Mouse (Mus musculus): ENCODE results near the gene Ccrl2.
A peak's percentile ranks its signal among the peaks of the same experiment; 100 is the strongest.

Ccrl2 gene

GRCm38 (mm10) chr9:111056798-111057543 lies at the start of gene Ccrl2:
Gene Ccrl2 (minus strand): TSS chr9:111057519.
- DNase-seq (ENCODE audit: low spot score), result peak; percentile 73

GRCm38 (mm10) chr9:111103893-111104292 lies 46.6 kb upstream of the Ccrl2 start:
- no peak for DNase-seq (ENCODE audit: low spot score)

- DNase-seq (ENCODE audit: low spot score), result no peak
Measured at GRCm38 (mm10) chr9:111103293-111103692, 46.0 kb upstream of the Ccrl2 start.

GRCm38 (mm10) chr9:111100406-111100805 lies 43.1 kb upstream of the Ccrl2 start:
- DNase-seq (ENCODE audit: low spot score), result no peak

- DNase-seq (ENCODE audit: low spot score), result no peak
Measured at GRCm38 (mm10) chr9:111097543-111097942, 40.2 kb upstream of the Ccrl2 start.

GRCm38 (mm10) chr9:111096419-111097326 lies 39.4 kb upstream of the Ccrl2 start:
- DNase-seq (ENCODE audit: low spot score), result no peak

GRCm38 (mm10) chr9:111095710-111096109 lies 38.4 kb upstream of the Ccrl2 start:
- DNase-seq (ENCODE audit: low spot score), result no peak

- DNase-seq (ENCODE audit: low spot score), result no peak
Measured at GRCm38 (mm10) chr9:111094626-111095025, 37.3 kb upstream of the Ccrl2 start.

GRCm38 (mm10) chr9:111093094-111093493 lies 35.8 kb upstream of the Ccrl2 start:
- DNase-seq (ENCODE audit: low spot score), result no peak

- DNase-seq (ENCODE audit: low spot score), result no peak
Measured at GRCm38 (mm10) chr9:111092657-111093056, 35.3 kb upstream of the Ccrl2 start.

- no peak for DNase-seq (ENCODE audit: low spot score)
Measured at GRCm38 (mm10) chr9:111088886-111089285, 31.6 kb upstream of the Ccrl2 start.

- DNase-seq (ENCODE audit: low spot score), result no peak
Measured at GRCm38 (mm10) chr9:111087960-111088359, 30.6 kb upstream of the Ccrl2 start.

- DNase-seq (ENCODE audit: low spot score), result no peak
Measured at GRCm38 (mm10) chr9:111086995-111087606, 29.8 kb upstream of the Ccrl2 start.

GRCm38 (mm10) chr9:111086137-111086536 lies 28.8 kb upstream of the Ccrl2 start:
- no peak for DNase-seq (ENCODE audit: low spot score)

- DNase-seq (ENCODE audit: low spot score), result no peak
Measured at GRCm38 (mm10) chr9:111085329-111085728, 28.0 kb upstream of the Ccrl2 start.

GRCm38 (mm10) chr9:111081765-111082164 lies 24.4 kb upstream of the Ccrl2 start:
- DNase-seq (ENCODE audit: low spot score), result no peak

GRCm38 (mm10) chr9:111080801-111081200 lies 23.5 kb upstream of the Ccrl2 start:
- DNase-seq (ENCODE audit: low spot score), result no peak

GRCm38 (mm10) chr9:111077745-111078144 lies 20.4 kb upstream of the Ccrl2 start:
- DNase-seq (ENCODE audit: low spot score), result no peak

GRCm38 (mm10) chr9:111072971-111073370 lies 15.7 kb upstream of the Ccrl2 start:
- DNase-seq (ENCODE audit: low spot score), result no peak

- DNase-seq (ENCODE audit: low spot score), result no peak
Measured at GRCm38 (mm10) chr9:111072175-111072574, 14.9 kb upstream of the Ccrl2 start.

- peak; percentile 50 for DNase-seq (ENCODE audit: low spot score)
Measured at GRCm38 (mm10) chr9:111070546-111070961, 13.2 kb upstream of the Ccrl2 start.

GRCm38 (mm10) chr9:111067052-111067451 lies 9.7 kb upstream of the Ccrl2 start:
- no peak for DNase-seq (ENCODE audit: low spot score)

- DNase-seq (ENCODE audit: low spot score), result no peak
Measured at GRCm38 (mm10) chr9:111062840-111063239, 5.5 kb upstream of the Ccrl2 start.
